Mouse (Mus musculus) retina, postnatal 7 days (tissue): ENCODE results near the gene Pphln1.

Source experiments
- DNase-seq: peaks from one replicate; pipeline ENCODE4 v3.0.0-alpha.2; 2012; ENCODE audit warnings: low read depth, low spot score

The Pphln1 gene

DNA sequence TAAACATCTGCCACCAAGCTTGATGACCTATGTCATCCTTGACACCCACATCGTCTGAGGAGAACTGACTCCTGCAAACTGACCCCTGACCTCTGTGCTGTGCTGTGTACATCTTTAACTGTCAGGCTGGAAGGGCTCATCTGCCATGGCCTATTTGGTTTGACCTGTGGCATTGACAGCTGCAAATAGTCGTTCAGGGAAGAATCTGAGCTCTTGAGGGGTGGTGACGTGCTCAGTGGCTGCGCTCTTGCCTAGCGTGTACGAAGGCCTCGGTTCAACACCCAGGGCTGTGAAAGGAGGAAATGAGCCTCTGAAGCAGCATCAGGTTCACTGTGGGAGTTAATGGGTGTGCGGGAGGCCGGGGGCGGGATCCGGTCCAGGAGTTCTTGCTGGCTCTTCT lies 35.7 kb downstream of the Pphln1 start:
- no peak for DNase-seq

DNA sequence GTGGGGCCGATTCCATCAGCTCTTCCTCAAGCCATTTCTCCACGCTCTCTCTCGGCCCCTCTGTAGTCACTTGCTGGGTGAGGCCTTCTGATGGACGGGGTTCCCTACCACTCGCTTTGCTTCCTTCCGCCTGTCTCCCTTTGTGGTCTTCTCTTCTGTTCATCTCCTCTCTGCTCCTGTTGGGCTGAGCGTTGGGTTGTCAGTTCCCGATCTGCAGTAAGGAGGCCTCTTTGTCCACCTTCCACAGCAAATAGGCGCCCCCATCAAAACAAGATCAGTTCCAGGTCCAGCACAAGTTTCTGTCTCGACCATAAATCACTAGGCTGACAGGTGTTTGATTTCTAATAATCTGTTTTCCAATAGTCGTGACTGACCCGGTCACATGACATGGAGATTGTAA lies 37.8 kb downstream of the Pphln1 start:
- DNase-seq = no peak

DNA sequence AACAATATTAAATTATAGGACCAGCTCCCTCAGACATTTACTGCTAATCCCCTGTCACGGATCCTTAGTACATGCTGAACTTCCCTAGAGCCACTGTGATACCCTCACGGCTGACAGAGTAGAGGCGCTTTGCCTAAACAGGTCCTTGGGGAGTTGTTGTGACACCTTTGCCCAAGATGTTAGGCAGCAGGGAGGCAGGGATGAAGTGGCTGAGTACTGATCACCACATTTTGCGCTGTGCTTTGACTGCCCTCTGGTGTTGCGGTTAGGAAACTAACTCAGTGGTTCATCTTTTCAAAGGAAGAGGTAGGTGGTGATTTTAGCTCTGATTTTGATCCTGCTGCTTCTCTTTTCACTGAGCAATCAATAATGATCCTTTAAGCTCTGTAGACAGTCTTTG lies 40.5 kb downstream of the Pphln1 start:
- DNase-seq = peak; percentile 50

DNA sequence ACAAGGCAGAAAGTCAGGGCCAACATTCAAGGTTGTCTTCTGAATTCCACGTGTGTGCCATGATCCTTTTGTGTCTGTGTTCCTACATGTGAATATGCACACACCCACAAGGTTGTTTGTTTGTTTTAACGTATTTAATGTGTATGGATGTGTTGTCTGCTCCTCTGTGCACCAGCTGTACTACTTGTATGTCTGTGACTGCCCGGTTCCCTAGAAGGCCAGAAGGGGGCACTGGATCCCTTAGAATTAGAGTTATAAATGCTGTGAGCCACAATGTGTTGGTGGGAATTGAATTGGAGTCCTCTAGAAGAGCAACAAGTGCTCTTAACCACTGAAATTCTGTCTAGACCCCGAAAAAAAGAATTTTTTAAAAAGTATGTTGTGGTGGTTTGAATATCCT lies 44.1 kb downstream of the Pphln1 start:
- no peak for DNase-seq

DNA sequence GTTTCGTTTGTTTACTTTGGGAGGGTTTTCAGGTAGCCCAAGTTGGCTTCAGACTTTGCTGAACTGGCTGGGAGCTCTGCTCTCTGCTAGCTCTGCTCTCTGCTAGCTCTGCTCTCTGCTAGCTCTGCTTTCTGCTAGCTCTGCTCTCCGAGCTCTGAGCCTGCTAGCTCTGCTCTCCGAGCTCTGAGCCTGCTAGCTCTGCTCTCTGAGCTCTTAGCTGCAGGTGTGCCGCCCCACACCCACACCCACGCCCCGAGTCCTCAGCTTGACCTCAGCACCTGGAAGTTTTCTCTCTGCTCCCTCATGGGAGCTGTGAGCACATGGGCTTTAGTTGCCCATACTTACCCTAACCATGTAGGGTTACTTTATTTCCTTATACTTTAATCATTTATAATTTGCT lies 45.5 kb downstream of the Pphln1 start:
- DNase-seq = no peak

DNA sequence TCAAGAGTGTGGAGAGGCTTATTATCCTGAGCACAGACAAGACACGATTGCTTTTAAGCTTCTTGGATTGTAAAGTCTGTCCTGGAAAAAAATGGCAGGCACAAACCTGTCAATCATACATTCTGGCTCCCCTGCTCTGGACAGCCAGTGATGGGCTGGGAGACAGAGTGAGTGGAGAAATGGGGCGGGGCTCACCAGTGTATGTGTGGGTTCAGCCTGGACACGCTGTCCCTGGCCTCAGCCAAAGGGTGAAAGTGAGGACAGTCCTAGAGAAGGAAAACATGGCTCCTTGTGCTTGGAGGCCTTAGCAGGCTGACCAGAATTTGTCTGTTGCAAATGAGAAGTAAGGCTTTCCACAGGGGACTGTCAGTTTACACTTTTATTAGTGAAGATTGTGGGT lies 50.7 kb downstream of the Pphln1 start:
- no peak for DNase-seq

DNA sequence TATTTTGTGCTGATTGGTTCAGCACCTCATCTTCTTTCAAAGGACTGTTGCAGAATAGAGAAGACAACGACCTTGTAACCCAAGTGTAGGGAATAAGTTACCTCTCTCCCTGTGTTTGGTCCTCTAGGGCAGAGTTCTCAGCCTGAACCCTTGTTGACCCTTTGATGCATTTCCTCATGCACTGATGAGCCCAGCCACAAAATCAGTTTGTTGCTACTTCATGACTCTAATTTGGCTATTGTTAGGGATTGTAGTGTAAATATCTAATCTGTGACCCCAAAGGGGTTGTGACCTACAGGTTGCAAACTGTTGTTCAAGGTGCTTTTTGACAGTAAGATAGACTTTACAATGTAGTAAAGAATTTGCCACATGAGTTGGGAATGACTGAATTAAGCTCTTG lies 55.1 kb downstream of the Pphln1 start:
- DNase-seq = no peak

DNA sequence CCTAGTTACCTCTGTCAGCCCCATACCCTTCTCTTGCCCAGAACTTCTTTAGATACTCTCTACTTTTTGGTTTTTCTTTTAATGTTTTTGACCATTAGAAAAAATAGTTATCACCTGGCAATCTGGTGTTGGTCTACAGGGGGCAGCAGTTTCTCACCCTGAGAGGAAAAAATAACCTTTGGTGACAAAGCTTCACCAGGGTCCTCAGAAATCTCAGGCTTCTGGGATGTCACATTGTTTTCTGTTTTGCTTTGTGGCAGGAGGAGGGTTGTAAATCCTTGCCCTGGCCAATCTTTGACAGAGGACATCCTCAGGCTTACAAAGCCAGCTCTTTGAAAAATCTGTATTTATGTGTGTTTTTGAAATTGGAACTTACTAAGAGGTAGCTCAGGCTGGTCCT lies 57.9 kb downstream of the Pphln1 start:
- no peak for DNase-seq

DNA sequence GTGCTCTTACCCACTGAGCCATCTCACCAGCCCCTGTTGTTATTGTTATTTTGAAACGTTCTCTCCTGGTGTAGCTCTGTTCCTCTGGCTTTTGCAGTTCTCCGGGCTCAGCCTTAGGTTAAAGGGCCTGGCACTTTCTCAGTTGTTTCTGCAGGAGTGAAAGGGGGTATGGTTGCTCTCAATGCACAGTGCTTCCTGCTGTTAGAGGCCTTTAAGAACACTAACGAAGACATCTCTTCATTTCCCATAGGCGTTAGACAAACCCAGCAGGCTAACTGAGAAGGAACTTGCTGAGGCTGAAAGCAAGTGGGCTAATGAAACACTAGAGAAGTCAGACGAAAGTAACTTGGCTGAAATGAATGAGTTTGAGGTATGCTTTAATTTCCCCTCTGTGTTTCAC lies 61.3 kb downstream of the Pphln1 start:
- DNase-seq = no peak

DNA sequence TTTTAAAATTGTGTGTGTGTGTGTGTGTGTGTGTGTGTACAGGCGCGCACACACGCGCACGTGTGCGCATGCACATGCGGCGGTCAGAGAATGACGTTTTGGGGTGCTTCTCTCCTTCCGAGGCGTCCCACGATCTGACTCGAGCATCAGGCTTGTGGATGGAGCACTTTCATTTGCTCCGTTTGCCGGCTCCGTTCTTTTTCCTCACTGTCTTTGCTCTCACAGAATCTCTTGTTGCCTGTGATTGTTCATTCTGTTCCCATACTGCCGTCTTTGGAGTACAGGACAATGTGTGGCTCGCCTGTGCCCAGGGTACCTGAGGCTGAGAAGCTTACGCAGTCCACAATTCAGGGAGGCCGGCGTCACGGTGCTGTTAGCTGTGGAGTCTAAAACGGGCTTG lies 62.9 kb downstream of the Pphln1 start:
- no peak for DNase-seq

DNA sequence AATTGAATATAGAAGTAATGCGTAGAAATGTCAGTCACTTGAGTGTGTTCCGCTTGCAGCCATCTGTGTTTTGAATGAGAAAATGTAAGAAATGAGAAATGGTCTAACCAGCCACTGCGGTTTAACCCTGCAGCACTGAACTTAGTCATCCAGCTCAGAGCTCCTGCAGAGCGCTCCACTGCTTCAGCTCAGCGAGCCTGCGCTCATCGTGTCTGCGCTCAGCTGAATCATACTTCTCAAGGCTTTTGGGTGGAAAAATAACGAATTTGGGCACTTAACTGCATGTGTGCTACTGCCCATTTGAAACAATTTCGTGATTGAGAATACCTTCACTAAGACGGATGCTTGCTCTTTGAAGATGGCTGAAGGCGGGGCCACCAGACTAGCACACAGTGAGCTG lies 73.5 kb downstream of the Pphln1 start:
- no peak for DNase-seq

DNA sequence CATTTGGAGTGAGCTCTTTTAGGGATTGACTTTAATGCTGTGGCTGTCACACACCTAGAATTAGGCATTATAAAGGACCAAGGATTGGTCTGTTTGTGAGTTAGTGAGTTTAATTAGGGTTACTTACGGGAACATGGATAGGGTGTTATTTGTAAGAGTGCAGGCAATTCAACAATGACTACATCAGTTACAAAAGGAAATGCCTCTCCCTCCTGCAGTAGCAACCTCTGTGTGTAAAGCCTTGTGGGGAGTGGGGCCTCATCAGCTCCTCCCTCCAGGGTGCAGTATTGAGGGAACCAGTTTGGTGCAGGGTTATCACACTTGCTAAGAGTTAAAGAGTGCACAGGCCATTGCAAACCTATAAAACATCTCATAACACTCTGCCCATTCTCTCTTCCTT lies 73.9 kb downstream of the Pphln1 start:
- no peak for DNase-seq

DNA sequence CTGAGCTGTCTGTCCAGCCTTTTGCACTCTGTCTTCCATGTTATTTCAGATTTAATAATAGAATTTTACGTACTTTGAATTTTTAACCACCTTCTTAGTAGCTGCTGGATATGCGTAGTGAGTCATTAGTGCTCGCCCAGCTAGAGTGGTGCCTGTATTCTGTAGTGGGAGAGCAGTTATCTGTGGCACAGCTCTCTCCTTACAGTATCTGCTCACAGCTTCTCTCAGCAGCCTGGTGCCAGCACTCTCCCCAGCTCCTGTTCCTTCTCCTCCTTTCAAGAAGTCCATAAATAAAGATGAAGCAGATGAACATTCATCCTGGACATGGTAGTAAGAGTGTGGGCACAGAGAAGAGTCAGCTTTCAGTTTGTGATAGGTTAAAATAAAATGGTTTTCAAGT lies 76.1 kb downstream of the Pphln1 start:
- DNase-seq = no peak

DNA sequence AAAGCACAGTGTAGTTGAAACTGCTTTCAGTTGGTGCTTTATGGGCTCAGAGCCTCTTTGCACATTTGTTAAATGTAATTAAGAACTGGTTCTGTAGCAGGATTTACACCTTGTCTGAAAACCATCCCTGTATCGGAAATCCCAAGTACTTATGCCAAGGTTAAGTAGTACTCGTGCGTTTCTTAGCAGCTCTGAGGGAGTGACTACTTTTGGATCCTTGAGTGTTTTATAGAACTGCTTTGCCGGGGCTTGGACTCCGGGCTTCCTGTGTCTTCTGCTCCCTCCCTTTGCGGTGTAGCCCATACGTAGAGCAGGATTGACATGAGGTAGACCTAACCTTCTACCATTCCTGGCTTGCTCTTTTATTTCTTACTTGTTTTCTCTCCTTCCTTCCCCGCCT lies 77.5 kb downstream of the Pphln1 start:
- no peak for DNase-seq

DNA sequence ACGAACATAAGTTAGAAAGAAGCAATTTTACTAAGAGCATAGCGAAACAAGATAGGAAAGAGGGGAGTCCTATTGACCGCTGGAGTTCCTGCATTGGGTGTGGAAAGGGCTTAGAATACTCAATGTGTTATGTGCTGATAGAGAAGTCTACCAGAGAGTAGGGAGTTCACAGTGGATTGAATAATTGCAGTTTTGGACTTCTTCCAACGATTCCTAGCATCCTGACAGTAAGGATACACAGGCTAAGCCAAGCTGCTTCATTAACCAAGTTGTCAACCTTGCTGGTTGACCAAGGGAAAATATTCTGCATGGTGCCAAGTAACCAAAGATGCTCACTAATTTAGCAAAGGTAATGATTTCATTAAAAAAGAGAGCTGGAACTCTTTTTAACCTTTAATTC lies 79.6 kb downstream of the Pphln1 start:
- no peak for DNase-seq

DNA sequence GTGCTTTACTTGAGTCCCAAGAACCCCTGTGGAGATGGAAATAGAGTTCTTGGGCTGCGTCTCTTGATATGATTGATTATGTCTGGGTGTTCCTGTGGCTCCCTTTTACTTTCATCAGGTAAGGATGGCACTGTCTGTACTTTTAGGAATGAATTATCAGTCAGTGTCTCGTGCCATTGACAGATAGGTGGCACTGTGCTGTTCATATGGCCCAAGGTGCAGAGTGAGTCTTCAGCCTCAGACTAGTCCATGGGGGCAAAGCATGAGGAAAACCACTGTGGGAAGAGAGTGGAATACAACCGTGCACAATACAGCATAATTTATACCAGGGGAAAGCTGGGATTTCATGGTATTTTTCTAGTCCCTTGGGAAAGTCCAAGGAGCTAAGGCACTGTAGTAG lies 80.5 kb downstream of the Pphln1 start:
- DNase-seq = no peak

DNA sequence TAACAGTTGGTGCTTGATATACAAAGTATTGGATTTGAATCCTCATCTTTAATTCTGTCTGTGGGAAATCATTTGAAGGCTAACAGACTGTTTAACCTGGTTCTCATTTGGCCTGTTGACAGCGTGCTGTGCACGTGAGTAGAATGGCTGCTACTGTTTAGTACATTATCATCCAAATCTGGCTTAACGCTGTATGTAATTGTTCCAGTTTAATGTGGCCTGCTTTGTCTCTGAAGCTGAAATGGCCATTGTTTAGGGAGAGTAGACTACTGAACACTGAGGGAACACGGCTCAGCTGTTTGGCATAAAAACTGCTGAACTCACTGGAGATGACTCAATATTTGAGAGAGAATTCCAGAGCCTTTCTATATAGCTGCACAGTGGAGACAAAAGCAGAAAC lies 81.3 kb downstream of the Pphln1 start:
- peak; percentile 9 for DNase-seq

DNA sequence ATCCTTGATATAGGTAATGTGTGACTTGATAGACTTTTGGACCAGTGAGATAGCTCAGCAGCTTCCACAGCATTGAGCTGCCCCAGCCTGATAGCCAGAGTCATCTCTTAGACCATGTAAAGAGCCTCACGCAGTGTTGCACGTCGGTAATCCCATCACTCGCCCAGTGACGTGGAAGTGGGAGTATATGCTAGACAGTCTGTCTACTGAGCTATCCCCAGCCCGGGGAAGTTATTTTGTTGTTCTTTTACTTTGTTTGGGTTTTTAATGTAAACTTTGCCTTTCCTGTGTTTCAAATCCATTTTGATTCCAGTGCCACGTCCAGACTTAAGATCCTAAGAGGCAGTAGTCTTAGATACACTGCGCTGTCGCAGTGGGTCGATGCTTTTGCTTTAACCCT lies 83.0 kb downstream of the Pphln1 start:
- DNase-seq = no peak

DNA sequence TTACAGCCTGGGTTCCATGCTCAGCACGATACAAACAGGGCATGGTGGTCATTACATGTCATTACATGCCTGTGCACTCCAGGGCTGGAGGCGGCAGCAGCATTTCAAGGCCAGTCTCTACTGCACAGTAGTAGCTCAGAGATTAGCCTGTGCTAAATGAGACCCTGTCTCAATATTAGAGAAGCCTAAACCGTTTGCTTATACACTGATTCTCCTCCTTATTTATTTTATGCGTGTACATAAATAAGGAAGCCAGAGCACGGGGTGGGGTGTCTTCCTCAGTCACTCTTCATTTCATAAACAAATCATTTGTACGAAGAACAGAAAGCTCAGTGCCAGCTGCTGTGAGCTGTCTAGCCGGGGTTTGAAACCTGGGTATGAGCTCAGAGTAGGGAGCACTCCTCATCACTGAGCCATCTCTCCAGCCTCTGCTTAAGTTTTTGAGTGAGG lies 86.1 kb downstream of the Pphln1 start:
- no peak for DNase-seq

DNA sequence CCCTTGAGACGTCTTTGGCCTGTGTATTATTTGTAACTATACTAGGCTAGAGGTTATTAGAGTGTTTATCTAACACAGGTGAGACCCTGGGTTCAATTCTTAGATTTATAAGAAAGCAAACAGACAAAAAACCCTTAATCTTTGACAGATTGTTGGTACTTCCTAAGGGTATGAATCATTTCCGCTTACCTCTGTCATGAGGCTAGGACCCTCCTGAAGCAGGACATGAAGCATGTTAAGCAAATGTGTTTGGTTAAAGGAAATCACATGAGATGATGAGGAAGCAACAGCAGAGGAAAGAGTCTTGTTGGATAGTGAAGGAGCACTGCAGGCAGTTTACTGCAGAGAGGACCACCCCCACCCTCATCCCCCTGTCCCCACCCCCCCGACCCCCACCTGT lies 87.1 kb downstream of the Pphln1 start:
- no peak for DNase-seq

DNA sequence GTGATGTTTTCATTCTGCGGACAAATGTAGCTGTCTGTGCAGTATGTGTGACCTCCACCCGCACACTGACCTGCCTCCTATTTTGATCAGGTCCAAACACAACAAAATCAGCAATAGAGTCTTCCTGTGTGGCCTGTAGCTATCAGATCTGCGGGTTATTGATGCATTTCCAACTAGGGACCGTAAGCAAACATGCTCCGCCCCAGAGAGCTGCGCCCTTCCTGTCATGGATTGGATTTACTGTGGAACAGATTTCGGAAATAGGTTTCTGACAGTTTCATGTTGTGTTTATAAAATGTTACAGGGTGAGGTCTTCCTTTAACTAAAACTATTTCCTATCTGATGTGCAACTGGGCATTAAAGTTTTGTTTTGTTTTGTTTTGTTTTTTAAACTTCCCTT lies 87.9 kb downstream of the Pphln1 start:
- no peak for DNase-seq

DNA sequence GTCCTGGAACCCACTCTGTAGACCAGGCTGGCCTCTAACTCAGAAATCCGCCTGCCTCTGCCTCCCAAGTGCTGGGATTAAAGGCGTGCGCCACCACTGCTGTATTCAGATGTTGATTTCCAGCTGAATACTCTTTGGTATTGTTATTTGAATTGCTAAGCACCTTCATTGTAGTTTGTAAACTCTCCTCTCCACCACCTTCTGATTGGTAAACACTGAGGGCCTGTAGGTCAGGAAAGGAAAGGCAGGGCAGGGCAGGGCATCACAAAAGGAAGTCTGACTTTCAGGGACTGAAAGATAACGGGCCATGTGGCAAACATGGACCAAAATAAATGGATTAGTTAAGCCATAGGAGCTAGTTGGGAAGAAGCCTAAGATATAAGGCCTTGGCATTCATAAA lies 91.4 kb downstream of the Pphln1 start:
- no peak for DNase-seq

DNA sequence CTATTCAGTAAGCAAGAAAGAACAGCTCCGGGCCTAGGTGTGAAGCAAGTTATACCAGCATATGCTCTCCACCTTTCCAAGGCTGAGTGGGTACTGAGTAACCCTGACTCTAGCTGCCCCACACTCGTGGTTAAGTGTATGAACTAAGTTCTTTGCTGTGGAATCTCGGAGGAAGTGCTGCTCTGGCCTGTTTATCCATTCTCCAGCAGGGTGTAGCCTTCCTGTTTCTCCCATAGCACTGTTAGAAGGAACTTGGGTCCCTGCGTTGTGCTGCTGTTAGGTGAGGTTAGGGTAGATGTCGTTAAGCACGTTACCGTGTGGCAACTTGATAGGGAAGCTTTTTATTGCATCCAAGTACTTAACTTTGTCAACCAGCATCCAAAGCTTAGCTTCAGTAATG lies 96.5 kb downstream of the Pphln1 start:
- DNase-seq = no peak

DNA sequence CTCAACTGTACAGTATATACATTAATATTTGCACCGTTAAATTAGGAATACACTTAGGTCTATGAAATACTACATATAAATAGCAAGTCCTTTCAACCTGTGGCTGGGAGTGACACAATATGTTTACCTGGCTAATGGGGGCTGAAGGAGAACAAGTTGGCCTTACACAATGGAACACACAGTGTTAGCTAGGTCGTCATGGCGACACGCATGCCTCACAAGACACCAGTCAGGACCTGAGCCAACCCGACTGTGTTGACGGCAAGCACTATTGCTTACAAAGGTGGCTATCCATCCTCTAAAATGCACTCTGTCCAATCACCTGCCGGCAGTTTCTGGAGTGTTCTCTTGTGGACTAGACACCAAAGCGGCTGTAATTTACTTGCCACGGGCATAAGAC lies 101.7 kb downstream of the Pphln1 start:
- DNase-seq = no peak

DNA sequence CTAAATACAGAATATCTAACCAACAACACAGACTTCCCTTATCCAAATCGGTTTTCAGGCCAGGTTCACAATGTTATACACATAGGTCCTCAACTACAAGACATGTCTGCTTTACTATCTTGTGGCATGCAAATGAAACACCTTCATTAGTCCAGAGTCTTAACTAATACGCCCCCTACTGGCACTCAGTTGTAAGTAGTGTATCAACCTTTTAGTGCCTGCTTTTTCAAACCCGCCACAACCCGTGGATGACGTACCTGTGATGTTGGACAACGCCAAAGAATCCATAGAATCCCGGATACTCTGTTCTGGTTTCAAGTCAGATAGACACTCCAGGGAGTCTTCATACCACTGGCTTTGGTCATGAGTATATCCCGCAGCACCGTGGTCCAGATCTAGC lies 104.6 kb downstream of the Pphln1 start:
- no peak for DNase-seq
